ENCODE assay signal across 25 mouse cellular contexts in genomic region chr6:37481147-37481546, GRCm38 (mm10). TPM values are rescaled to one million over a fixed set of nuclear protein-coding genes. Genes with fewer than 3 reads are reported as not detected.
DNase-seq lines count a peak whose midpoint lies in the region; TF ChIP-seq lines count a peak whose summit lies in the region.
"Had no signal": no experiment of that assay in that cellular context is flagged by ENCODE, and none has a peak within 500 bp of the region (broad histone marks: within the 10 kb centered on the region; RNA-seq: fewer than 3 reads in every experiment).

No protein-coding gene starts in this region.

- TF ChIP-seq CTCF in layer of hippocampus, adult 2 months (conservative IDR thresholded peaks at IDR 0.05): no peak

- no peak overlapping the region for H3K27ac ChIP-seq in layer of hippocampus, adult 2 months
- H3K27ac ChIP-seq: embryonic facial prominence, embryonic 13.5 days; forebrain, embryonic 12.5 days; hindbrain, embryonic 12.5 days; hindbrain, postnatal 0 days had no signal

- DNase-seq in thymus, postnatal 0 days (ENCODE audit: low spot score): peak; percentile 39
- DNase-seq in thymus, postnatal 25 days: no peak
- peak; percentile 75 for DNase-seq in CD4-positive, CD25-positive, alpha-beta regulatory T cell, adult 2 months (ENCODE audit: low read depth, low spot score)
- DNase-seq in induced T-regulatory cell, adult 2 months (ENCODE audit: low read depth): peak; percentile 77
- no peak for DNase-seq in left cerebral cortex, postnatal 10 days (ENCODE audit: extremely low spot score in 1 of 2, low spot score in 2 of 2)
- no peak for DNase-seq in layer of hippocampus, adult 2 months (ENCODE audit: low spot score in 2 of 2)
- no peak for DNase-seq in frontal cortex, postnatal 36 days (ENCODE audit: low spot score in 2 of 2)
- DNase-seq: adrenal gland, postnatal 14 days; cerebellum, adult 11-12 months; cerebellum, adult 9-11 months; cerebellum, postnatal 36 days; gastrocnemius, postnatal 14 days; heart, postnatal 10 days; heart, postnatal 4 days had no signal

- intact Hi-C loops in left cerebral cortex, postnatal 10 days (cut with DNase I): no loop called here

- H3K4me3 ChIP-seq in layer of hippocampus, adult 2 months: no peak overlapping the region
- H3K4me3 ChIP-seq: embryonic facial prominence, embryonic 13.5 days; forebrain, embryonic 12.5 days; hindbrain, embryonic 12.5 days had no signal

RNA-seq across cellular contexts. Expression of gene Creb3l2, which starts 39.2 kb away (rescaled TPM):
- 6.2 and 6.6 TPM in 2 replicates for polyA plus RNA-seq in thymus, postnatal 0 days (2015; fragmentation: Nextera tagmentation; extraction: Ambion mirVana)
- total RNA-seq in left cerebral cortex, postnatal 10 days (2021): 1 to 10 TPM; 5.1 to 5.6 TPM
- total RNA-seq in layer of hippocampus, adult 2 months (2021): 1 to 10 TPM; 8.3 to 9.8 TPM
- polyA plus RNA-seq: G1E had no signal

RNA-seq across cellular contexts. Expression of gene Akr1d1, which starts 48.8 kb away (rescaled TPM):
- not detected in 2 replicates for polyA plus RNA-seq in thymus, postnatal 0 days (2015; fragmentation: Nextera tagmentation; extraction: Ambion mirVana)
- total RNA-seq in left cerebral cortex, postnatal 10 days (2021): not detected
- not detected for total RNA-seq in layer of hippocampus, adult 2 months (2021)
- total RNA-seq: G1E; gastrocnemius, adult 18-20 months; gastrocnemius, postnatal 14 days; heart, postnatal 10 days; heart, postnatal 4 days; hindbrain, postnatal 0 days had no signal
- polyA plus RNA-seq: C2C12; embryonic facial prominence, embryonic 13.5 days; forebrain, embryonic 12.5 days; forebrain, embryonic 16.5 days; frontal cortex, adult 2 months; G1E; gonadal fat pad, adult 2 months; heart, embryonic 14.5 days; hindbrain, embryonic 12.5 days; hindbrain, postnatal 0 days had no signal

Comparison
In these comparisons a context has a peak if more than half of its experiments do, and no peak if none do; other contexts are left out.
1. DNase-seq: peak in thymus, postnatal 0 days (single experiment), CD4-positive, CD25-positive, alpha-beta regulatory T cell, adult 2 months (single experiment) and induced T-regulatory cell, adult 2 months (single experiment); none in thymus, postnatal 25 days (single experiment), left cerebral cortex, postnatal 10 days (0 of 2), layer of hippocampus, adult 2 months (0 of 2) and frontal cortex, postnatal 36 days (0 of 2).